Mouse (Mus musculus) thymus, postnatal 0 days (tissue): Measurements from ENCODE around the gene Cdc42se1. TPM values are rescaled to one million over a fixed set of nuclear protein-coding genes. Genes with fewer than 3 reads are reported as not detected.
"Not testable (repeated sequence)": the region's sequence is repeated elsewhere in the genome, so short reads cannot be mapped to it uniquely, and the experiment has no call there.

Source experiments
- DNase-seq: peaks from one replicate; pipeline ENCODE4 v3.0.0-alpha.2; 2015; ENCODE audit warnings: low spot score
- polyA plus RNA-seq: library from polyadenylated mRNA; unstranded; fragments of >200 nt; fragmentation: Nextera tagmentation; extraction: Ambion mirVana; gene quantifications from 2 replicates; pipeline ENCODE4 v1.2.1, GENCODE M21; 2015

Gene Cdc42se1
- 167 and 178 TPM in 2 replicates for polyA plus RNA-seq

- DNase-seq, result peak; percentile 94
Observed at GRCm38 (mm10) chr3:95228148-95228893, at the start of gene Cdc42se1. Cdc42se1 (plus strand) TSS chr3:95228732.

- no peak for DNase-seq
Observed at GRCm38 (mm10) chr3:95178948-95179347, 49.6 kb upstream of the Cdc42se1 start.

GRCm38 (mm10) chr3:95179890-95180289 is 48.6 kb upstream of the Cdc42se1 start:
- no peak for DNase-seq

GRCm38 (mm10) chr3:95181841-95182240 is 46.7 kb upstream of the Cdc42se1 start:
- DNase-seq, result no peak

GRCm38 (mm10) chr3:95184796-95185577 is 43.5 kb upstream of the Cdc42se1 start:
- no peak for DNase-seq

- no peak for DNase-seq
Observed at GRCm38 (mm10) chr3:95186100-95186499, 42.4 kb upstream of the Cdc42se1 start.

- DNase-seq, result no peak
Observed at GRCm38 (mm10) chr3:95186888-95187287, 41.6 kb upstream of the Cdc42se1 start.

- DNase-seq, result no peak
Observed at GRCm38 (mm10) chr3:95194721-95195135, 33.8 kb upstream of the Cdc42se1 start.

- no peak for DNase-seq
Observed at GRCm38 (mm10) chr3:95195772-95196171, 32.8 kb upstream of the Cdc42se1 start.

GRCm38 (mm10) chr3:95199101-95199500 is 29.4 kb upstream of the Cdc42se1 start:
- DNase-seq, result no peak

GRCm38 (mm10) chr3:95200132-95200531 is 28.4 kb upstream of the Cdc42se1 start:
- DNase-seq, result no peak

- DNase-seq, result no peak
Observed at GRCm38 (mm10) chr3:95200562-95200961, 28.0 kb upstream of the Cdc42se1 start.

GRCm38 (mm10) chr3:95203880-95204279 is 24.7 kb upstream of the Cdc42se1 start:
- DNase-seq, result no peak

- no peak for DNase-seq
Observed at GRCm38 (mm10) chr3:95208286-95208685, 20.2 kb upstream of the Cdc42se1 start.

- peak; percentile 75 for DNase-seq
Observed at GRCm38 (mm10) chr3:95210585-95210984, 17.9 kb upstream of the Cdc42se1 start.

- not testable (repeated sequence) for DNase-seq
Observed at GRCm38 (mm10) chr3:95212889-95213608, 15.5 kb upstream of the Cdc42se1 start.

GRCm38 (mm10) chr3:95213609-95213975 is 14.9 kb upstream of the Cdc42se1 start:
- DNase-seq, result no peak

- DNase-seq, result no peak
Observed at GRCm38 (mm10) chr3:95216655-95217254, 11.8 kb upstream of the Cdc42se1 start.

GRCm38 (mm10) chr3:95217255-95218134 is 11.0 kb upstream of the Cdc42se1 start, which contains the start of gene Gabpb2:
Gabpb2 (minus strand) TSS chr3:95217916.
- DNase-seq, result peak; percentile 92

- no peak for DNase-seq
Observed at GRCm38 (mm10) chr3:95218466-95219137, 9.9 kb upstream of the Cdc42se1 start.
